Mouse (Mus musculus) lung, postnatal 0 days (tissue): ENCODE results near the gene Mndal. TPM values are rescaled to one million over a fixed set of nuclear protein-coding genes. Genes with fewer than 3 reads are reported as not detected.
"Not testable (repeated sequence)": the region's sequence is repeated elsewhere in the genome, so short reads cannot be mapped to it uniquely, and the experiment has no call there.

Experiments used
- ATAC-seq: fragments of 200-750 bp; cut with Nextera tagmentation; 2 replicates; pipeline ENCODE4 v1.8.0; 2017; ENCODE audit warnings: moderate library complexity
- DNase-seq: peaks from one replicate; pipeline ENCODE4 v3.0.0-alpha.2; 2016; ENCODE audit warnings: low spot score
- H3K27ac ChIP-seq: fragments of 300-500 bp; sonication (generic); 2 replicates; pipeline ENCODE4 v1.5.1; 2014; ENCODE audit warnings: antibody characterized with exemption, mild to moderate bottlenecking, low read length, mixed read lengths
- H3K27me3 ChIP-seq: fragments of 300-500 bp; sonication (generic); replicated peaks from 2 replicates; pipeline ENCODE4 v1.6.1; 2014; ENCODE audit warnings: low read length, mixed read lengths; ENCODE audit not compliant: insufficient read depth
- H3K36me3 ChIP-seq: fragments of 300-500 bp; sonication (generic); 2 replicates; pipeline ENCODE4 v1.6.1; 2014; ENCODE audit warnings: low read length, mixed read lengths; ENCODE audit not compliant: insufficient read depth
- H3K4me1 ChIP-seq: fragments of 300-500 bp; sonication (generic); 2 replicates; pipeline ENCODE4 v1.6.1; 2014; ENCODE audit warnings: antibody characterized with exemption, low read depth, low read length, mixed read lengths; ENCODE audit not compliant: insufficient read depth
- H3K4me2 ChIP-seq: fragments of 300-500 bp; sonication (generic); replicated peaks from 2 replicates; pipeline ENCODE4 v1.6.1; 2014; ENCODE audit warnings: low read depth, mild to moderate bottlenecking, low read length, moderate library complexity, mixed read lengths
- H3K4me3 ChIP-seq: fragments of 300-500 bp; sonication (generic); 2 replicates; pipeline ENCODE4 v1.5.1; 2014; ENCODE audit warnings: low read depth, low read length
- H3K9ac ChIP-seq: fragments of 300-500 bp; sonication (generic); replicated peaks from 2 replicates; pipeline ENCODE4 v1.6.1; 2014; ENCODE audit warnings: low read depth, mild to moderate bottlenecking
- H3K9me3 ChIP-seq: fragments of 300-500 bp; sonication (generic); 2 replicates; pipeline ENCODE4 v1.6.1; 2016; ENCODE audit warnings: low read length, mixed read lengths
- CTCF ChIP-seq: IDR thresholded peaks from 2 replicates; pipeline ENCODE4 v1.5.1; 2016; ENCODE audit warnings: antibody characterized with exemption, mild to moderate bottlenecking
- EP300 ChIP-seq: IDR thresholded peaks from 2 replicates; pipeline ENCODE4 v1.6.1; 2016; ENCODE audit warnings: antibody characterized with exemption, mild to moderate bottlenecking, control low read depth
- WGBS: fragments of 180-500 bp; shearing (Covaris S2); extraction: QIAGEN DNeasy Blood & Tissue Kit; methylation state at CpG from one replicate; pipeline ENCODE4 v1.1.7; 2014; 5-methylcytosine and 5-hydroxymethylcytosine counted together
- polyA plus RNA-seq: library from polyadenylated mRNA; unstranded; fragments of >200 nt; fragmentation: Nextera tagmentation; extraction: Ambion mirVana; gene quantifications from 2 replicates; pipeline ENCODE4 v1.2.1, GENCODE M21; 2015

The Mndal gene
- polyA plus RNA-seq, 1 experiment from 2014 or later: 5.4 TPM

DNA sequence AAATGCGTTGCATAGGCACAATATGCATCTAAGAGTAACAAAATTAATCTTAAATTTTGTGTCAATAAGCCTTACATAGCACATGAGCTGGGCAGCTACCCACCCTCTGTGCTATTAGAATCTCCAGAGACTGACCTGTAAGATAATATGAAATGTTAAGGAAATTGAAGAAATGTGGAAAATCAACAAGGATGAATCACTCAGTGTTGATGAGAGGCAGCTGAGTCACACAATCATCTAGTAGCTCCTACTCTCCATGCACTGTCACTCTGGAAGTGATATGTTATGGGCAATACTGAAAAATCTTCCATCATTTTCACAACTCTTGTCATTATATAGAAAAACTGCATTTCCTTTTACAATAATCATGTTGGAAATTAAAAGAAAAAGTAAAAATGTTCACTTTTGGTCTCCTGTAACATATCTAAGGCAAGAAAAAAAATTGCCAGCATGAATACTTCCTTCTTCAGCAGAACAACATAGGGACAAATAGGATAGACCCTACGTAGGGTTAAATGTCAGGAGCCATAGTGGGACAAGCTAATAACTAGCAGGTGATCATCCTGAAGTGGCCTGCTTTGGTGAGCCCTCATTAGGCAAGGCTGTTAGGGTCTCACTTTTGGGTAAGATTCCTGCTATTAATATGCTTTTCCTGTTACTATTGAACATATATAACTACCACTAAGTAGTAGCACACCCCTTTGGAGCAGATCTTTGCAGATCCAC is 12.9 kb upstream of the Mndal start:
- H3K9me3 ChIP-seq: no peaks in the 10 kb centered on the region
- no peak for TF ChIP-seq CTCF
- DNase-seq: no peak
- no peak overlapping the region for H3K27ac ChIP-seq
- H3K4me2 ChIP-seq: no peak overlapping the region
- H3K27me3 ChIP-seq: no peaks in the 10 kb centered on the region
- H3K4me3 ChIP-seq: no peak overlapping the region
- 76% methylated on average over 2 of the region's 2 CpGs for WGBS
- H3K4me1 ChIP-seq: no peaks in the 10 kb centered on the region
- H3K9ac ChIP-seq: no peak overlapping the region
- no peaks in the 10 kb centered on the region for H3K36me3 ChIP-seq
- no peak for ATAC-seq

DNA sequence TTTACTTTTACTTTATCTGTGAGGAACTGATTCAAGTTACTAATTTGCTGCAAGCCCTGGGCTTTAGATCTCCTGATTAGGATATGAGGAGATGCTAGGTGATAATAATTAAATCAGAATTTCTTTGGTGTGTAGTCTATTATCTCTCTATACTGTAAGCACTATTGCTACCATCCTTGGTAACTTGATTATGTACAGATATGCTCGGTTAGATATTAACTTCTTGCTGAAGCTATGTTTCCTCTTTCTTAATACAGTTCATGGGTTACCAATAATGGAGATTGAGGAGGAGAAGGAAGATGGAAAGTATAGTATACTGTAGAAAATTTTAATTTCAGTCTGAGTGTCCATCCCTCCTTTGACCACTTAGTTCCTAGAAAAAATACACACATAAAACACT is 11.3 kb upstream of the Mndal start:
- ATAC-seq: no peak
- TF ChIP-seq CTCF: no peak
- TF ChIP-seq EP300: no peak
- H3K9ac ChIP-seq: no peak overlapping the region
- no peak overlapping the region for H3K4me2 ChIP-seq
- no peak overlapping the region for H3K27ac ChIP-seq
- WGBS: 82% methylated on average over 1 of the region's 1 CpGs
- H3K4me1 ChIP-seq: no peaks in the 10 kb centered on the region
- H3K27me3 ChIP-seq: no peaks in the 10 kb centered on the region
- DNase-seq: no peak
- no peaks in the 10 kb centered on the region for H3K9me3 ChIP-seq
- H3K36me3 ChIP-seq: no peaks in the 10 kb centered on the region
- H3K4me3 ChIP-seq: no peak overlapping the region

DNA sequence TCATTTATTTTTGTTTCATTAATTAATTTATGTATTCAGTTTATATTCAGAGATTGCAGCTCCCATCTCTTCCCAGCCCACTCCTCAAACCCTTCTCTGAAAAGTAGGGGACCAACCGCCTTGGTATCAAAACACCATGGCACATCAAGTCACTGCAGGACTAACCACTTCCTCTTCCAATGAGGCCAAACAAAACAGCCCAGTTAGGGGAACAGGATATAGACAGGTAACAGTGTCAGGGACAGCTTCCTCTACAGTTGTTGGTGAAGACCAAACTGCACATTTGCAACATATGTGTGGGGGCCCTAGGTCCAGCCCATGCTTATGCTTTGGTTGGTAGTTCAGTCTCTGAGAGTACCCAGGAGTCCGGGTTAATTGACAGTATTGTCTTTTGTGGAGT is 6.8 kb upstream of the Mndal start:
- H3K27me3 ChIP-seq, H3K4me3 ChIP-seq, H3K4me1 ChIP-seq, H3K9ac ChIP-seq, H3K27ac ChIP-seq, H3K4me2 ChIP-seq, H3K9me3 ChIP-seq, DNase-seq, ATAC-seq, H3K36me3 ChIP-seq: not testable (repeated sequence)
- 63% methylated on average over 2 of the region's 2 CpGs for WGBS

DNA sequence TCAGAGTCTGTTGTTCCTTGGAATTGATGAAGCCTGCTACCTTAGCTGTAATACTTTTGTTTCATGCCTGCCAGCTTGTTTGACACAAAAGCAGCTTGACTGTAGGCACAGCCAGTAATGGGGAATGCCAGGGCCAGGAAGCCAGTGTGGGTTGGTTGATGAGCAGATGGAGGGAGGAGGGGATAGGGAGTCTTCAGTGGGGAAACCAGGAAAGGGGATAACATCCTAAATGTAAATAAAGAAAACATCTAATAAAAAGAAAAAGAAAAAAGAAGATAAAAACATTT is 432 bp upstream of the Mndal start:
- H3K36me3 ChIP-seq, ATAC-seq, H3K4me2 ChIP-seq, H3K27me3 ChIP-seq, H3K9me3 ChIP-seq, H3K27ac ChIP-seq, H3K9ac ChIP-seq, DNase-seq, H3K4me3 ChIP-seq, H3K4me1 ChIP-seq: not testable (repeated sequence)

DNA sequence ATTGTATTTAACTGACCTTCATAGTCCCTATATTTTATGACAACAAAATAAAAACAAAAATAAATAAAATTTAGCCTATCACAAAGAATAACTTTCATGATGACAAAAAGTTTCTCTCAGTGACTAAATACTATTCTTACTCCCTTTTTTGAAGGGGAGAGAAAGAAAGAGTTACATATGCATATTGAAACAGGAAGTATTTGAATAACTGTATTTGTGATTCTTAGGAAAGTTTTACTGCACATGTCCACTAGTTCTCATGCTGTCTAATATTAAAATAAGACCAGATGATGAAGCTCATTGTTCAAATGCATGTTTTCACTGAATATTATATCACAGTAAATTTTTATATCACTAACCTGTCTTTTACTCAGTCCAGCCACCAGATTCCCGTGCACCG is 769 bp downstream of the Mndal start:
- H3K36me3 ChIP-seq, H3K9ac ChIP-seq, H3K4me1 ChIP-seq, H3K4me2 ChIP-seq, H3K4me3 ChIP-seq, H3K27ac ChIP-seq, ATAC-seq, H3K9me3 ChIP-seq, H3K27me3 ChIP-seq, DNase-seq: not testable (repeated sequence)
- WGBS: 75% methylated on average over 2 of the region's 2 CpGs

DNA sequence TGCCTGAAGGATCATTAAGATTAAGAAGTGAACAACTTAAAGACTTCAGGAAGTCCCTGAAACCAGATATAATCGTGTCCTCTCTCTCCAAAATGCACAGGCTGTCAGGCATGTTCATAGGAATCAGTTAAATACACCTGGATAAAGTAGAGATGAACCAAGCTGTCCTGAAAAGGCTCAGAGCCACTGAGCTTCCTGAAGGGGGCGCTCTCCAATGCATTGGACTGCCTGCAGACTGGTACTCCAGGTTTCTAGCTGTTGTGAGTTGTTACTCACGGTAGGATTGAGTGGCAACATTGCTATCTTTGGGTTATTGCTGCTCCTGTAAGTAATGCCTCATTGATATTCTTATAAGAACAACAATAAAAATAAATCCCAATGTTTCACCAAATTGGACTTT is 23.0 kb downstream of the Mndal start:
- not testable (repeated sequence) for H3K9ac ChIP-seq, H3K4me1 ChIP-seq, H3K27me3 ChIP-seq, ATAC-seq, H3K27ac ChIP-seq, H3K4me3 ChIP-seq, H3K36me3 ChIP-seq, H3K9me3 ChIP-seq, H3K4me2 ChIP-seq, DNase-seq
- 59% methylated on average over 2 of the region's 3 CpGs for WGBS

DNA sequence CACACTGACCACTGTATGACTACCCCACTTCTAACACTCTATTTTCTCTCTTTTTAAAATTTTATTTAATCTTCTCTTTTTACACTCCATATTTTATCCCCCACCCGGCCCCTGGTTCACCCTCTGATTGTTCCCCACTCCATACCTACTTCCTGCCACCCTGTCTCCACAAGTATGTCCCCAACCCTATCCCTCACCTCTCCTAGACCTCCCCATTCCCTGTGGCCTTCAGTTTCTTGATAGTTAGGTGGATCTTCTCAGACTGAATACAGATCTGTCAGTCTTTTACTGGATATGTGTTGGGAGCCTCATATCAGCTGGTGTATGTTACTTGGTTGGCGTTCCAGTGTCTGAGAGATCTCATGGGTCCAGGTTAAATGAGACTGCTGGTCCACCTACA is 27.7 kb downstream of the Mndal start:
- Histone ChIP-seq H3K4me1 (no peaks in the 10 kb centered on the region), H3K9ac (no peak overlapping the region), H3K27ac (no peak overlapping the region), H3K36me3 (no peaks in the 10 kb centered on the region), H3K9me3 (no peaks in the 10 kb centered on the region), H3K4me2 (no peak overlapping the region), H3K27me3 (no peaks in the 10 kb centered on the region), H3K4me3 (no peak overlapping the region)
- no peak for TF ChIP-seq CTCF
- TF ChIP-seq EP300: no peak
- DNase-seq (no peak), ATAC-seq (no peak)
- 71% methylated on average over 2 of the region's 2 CpGs for WGBS

DNA sequence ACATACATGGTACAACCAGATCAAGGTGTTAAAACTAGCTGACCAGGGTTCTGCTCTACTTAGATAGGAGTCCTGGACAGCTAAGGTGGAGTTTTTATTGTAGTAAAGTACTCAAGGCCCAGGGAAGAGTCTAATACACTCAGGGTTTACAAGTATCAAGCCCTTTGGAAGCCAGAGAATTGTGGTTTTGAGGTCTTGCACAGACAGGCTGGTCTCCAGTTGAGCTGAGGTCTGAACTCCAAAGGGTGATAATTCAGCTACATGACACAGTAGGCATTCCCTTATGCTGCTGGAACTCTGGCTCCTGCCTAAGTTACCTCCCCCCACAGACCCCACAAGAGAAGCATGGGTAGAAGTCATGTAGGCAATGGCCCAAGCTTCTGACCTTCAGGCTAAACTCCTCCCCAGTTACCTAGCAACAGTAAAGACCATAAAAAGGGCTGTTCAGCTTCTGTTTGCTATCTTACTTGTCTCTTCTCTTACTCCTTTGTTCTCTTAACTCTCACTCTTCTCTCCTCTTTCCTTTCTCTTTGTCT is 29.0 kb downstream of the Mndal start:
- not testable (repeated sequence) for H3K9ac ChIP-seq, H3K36me3 ChIP-seq, H3K4me2 ChIP-seq, H3K4me3 ChIP-seq, H3K27me3 ChIP-seq, H3K27ac ChIP-seq, ATAC-seq, H3K4me1 ChIP-seq, H3K9me3 ChIP-seq, DNase-seq

DNA sequence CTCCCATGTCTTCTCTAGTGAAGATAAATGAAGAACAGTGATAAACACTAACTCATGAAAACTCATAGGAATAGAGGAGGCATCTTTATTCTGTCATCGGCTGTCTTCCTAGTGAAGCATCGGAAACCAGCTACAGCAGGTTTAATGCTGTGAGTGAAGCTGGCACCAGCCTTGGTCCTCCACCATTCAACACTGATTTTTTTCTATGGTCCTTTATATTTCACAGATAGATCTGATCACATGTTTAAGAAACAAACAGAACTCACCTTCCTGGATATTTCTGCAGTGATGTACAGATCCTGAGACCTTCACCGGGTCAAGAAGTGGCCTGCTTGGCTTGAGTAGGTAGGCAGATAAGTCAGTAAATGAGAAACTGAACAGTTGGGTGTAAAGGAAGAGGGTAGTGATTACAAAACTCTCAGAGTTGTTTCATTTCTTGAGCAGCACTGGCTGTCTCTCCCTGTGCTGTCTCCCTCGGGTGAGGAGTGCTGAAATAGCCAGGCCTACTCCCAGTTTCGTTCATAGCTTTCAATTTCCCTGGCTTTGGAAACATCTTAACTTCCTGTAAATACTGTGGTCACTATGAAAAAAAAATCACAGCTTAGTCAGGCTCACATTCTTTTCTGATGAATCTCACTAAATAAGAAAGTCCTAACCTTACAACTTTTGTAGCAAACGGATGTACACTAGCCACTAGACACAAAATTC is 29.6 kb downstream of the Mndal start, which contains the start of gene Ifi211:
Ifi211 (minus strand) TSS at position 499 of the 708 bp plus-strand sequence.
- not testable (repeated sequence) for H3K9ac ChIP-seq, H3K4me1 ChIP-seq, ATAC-seq, H3K27ac ChIP-seq, H3K36me3 ChIP-seq, H3K4me3 ChIP-seq, H3K4me2 ChIP-seq, H3K9me3 ChIP-seq, H3K27me3 ChIP-seq
- peak; percentile 13 for DNase-seq
- WGBS: 68% methylated on average over 6 of the region's 6 CpGs
